Mouse (Mus musculus): ENCODE results near the gene Sh3pxd2b. TPM values are rescaled to one million over a fixed set of nuclear protein-coding genes. Genes with fewer than 3 reads are reported as not detected.
"Not testable (repeated sequence)": the region's sequence is repeated elsewhere in the genome, so short reads cannot be mapped to it uniquely, and the experiment has no call there.

Gene Sh3pxd2b
- polyA plus RNA-seq (2015; fragmentation: Nextera tagmentation; extraction: Ambion mirVana) = 0.49 and 0.79 TPM in 2 replicates

GRCm38 (mm10) chr11:32347607-32348432 lies at the start of gene Sh3pxd2b:
TSS of gene Sh3pxd2b (plus strand) at chr11:32347820.
- Histone ChIP-seq H3K4me1 (ENCODE audit: insufficient read depth) (peaks cover 9% of the 10 kb centered on the region), H3K27me3 (ENCODE audit: insufficient read depth, low read length) (peaks cover 16% of the 10 kb centered on the region), H3K4me3 (ENCODE audit: low read depth, low read length) (peak within 1 kb of the TSS; percentile 64), H3K27ac (ENCODE audit: low read depth) (peak within 1 kb of the TSS; percentile 22), H3K4me2 (ENCODE audit: low read depth, low read length) (peak within 1 kb of the TSS; percentile 87), H3K9ac (replicated peaks) (peak within 1 kb of the TSS; percentile 77), H3K36me3 (replicated peaks; ENCODE audit: insufficient read depth, low read length) (no peaks in the 10 kb centered on the region), H3K9me3 (ENCODE audit: low read length) (no peaks in the 10 kb centered on the region)
- peak; percentile 74 for DNase-seq
- WGBS (ENCODE audit: insufficient replicate concordance) = 3% methylated on average over 63 of the region's 86 CpGs
- peak; percentile 71 for ATAC-seq
- no peak for TF ChIP-seq CTCF (IDR thresholded peaks at IDR 0.05; ENCODE audit: low read depth)
- TF ChIP-seq EP300 (IDR thresholded peaks at IDR 0.05; ENCODE audit: low read depth) = no peak

GRCm38 (mm10) chr11:32297866-32298531 lies 49.6 kb upstream of the Sh3pxd2b start:
- Histone ChIP-seq H3K4me2 (ENCODE audit: low read depth, low read length) (peak overlapping the region; percentile 44), H3K9ac (replicated peaks) (peak overlapping the region; percentile 35; the same call in 1 of the 2 replicates), H3K36me3 (replicated peaks; ENCODE audit: insufficient read depth, low read length) (0 out of 2 replicates have a peak, but pooled peaks cover 2% of the 10 kb centered on the region), H3K4me3 (ENCODE audit: low read depth, low read length) (peak overlapping the region; percentile 43), H3K27ac (ENCODE audit: low read depth) (peak overlapping the region; percentile 66), H3K4me1 (ENCODE audit: insufficient read depth) (peaks cover 10% of the 10 kb centered on the region), H3K27me3 (ENCODE audit: insufficient read depth, low read length) (no peaks in the 10 kb centered on the region), H3K9me3 (ENCODE audit: low read length) (no peaks in the 10 kb centered on the region)
- 87% methylated on average over 1 of the region's 1 CpGs for WGBS (ENCODE audit: insufficient replicate concordance)
- DNase-seq = no peak
- ATAC-seq = peak; percentile 1
- no peak for TF ChIP-seq CTCF (IDR thresholded peaks at IDR 0.05; ENCODE audit: low read depth)
- peak; percentile 63 for TF ChIP-seq EP300 (IDR thresholded peaks at IDR 0.05; ENCODE audit: low read depth)

DNA sequence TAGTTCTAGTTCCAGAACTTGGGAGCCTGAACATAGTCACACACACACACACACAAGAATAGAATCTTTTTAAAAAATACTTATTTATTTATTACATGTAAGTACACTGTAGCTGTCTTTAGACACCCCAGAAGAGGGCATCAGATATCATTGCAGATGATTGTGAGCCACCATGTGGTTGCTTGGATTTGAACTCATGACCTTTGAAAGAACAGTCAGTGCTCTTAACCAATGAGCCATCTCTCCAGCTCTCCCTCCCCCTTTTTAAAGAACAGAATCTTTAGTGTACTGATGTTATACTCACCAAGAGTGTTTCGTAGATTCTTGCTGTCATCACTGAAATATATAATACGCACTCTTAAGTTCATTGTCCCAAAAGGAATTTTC lies 49.1 kb upstream of the Sh3pxd2b start:
- WGBS (ENCODE audit: insufficient replicate concordance) = 89% methylated on average over 2 of the region's 2 CpGs
- peak; percentile 1 for ATAC-seq
- Histone ChIP-seq H3K4me1 (ENCODE audit: insufficient read depth) (peaks cover 10% of the 10 kb centered on the region), H3K9ac (replicated peaks) (peak overlapping the region; percentile 35; the same call in 1 of the 2 replicates), H3K4me2 (ENCODE audit: low read depth, low read length) (peak overlapping the region; percentile 44), H3K9me3 (ENCODE audit: low read length) (no peaks in the 10 kb centered on the region), H3K4me3 (ENCODE audit: low read depth, low read length) (peak overlapping the region; percentile 43; the same call in 1 of the 2 replicates), H3K36me3 (replicated peaks; ENCODE audit: insufficient read depth, low read length) (0 out of 2 replicates have a peak, but pooled peaks cover 2% of the 10 kb centered on the region), H3K27ac (ENCODE audit: low read depth) (peak overlapping the region; percentile 66), H3K27me3 (ENCODE audit: insufficient read depth, low read length) (no peaks in the 10 kb centered on the region)
- TF ChIP-seq CTCF (IDR thresholded peaks at IDR 0.05; ENCODE audit: low read depth) (peak; percentile 17; the same call in 1 of the 2 replicates), EP300 (IDR thresholded peaks at IDR 0.05; ENCODE audit: low read depth) (no peak)
- DNase-seq = no peak

DNA sequence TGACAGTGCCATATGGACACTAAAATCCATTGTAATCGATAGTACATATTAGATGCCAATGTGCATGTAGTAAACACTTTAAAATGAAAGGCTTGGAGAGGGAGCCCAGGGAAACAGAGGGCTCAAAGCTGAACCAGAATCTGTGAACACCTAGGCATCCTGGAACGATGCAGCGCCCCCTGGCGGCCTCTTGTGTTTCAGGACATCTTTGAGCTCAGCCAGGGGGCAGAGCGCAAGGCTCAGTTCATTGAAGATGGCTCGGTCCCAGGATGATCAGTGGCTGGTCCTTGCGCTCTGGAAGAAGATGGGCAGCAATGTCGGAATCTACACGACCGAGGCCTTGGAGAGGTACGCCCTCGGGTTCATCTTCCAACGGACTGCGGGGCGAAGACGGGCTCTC lies 47.8 kb upstream of the Sh3pxd2b start, which contains the start of gene Hbq1a:
TSS of gene Hbq1a (plus strand) at position 205 of the 400 bp plus-strand sequence.
- not testable (repeated sequence) for H3K36me3 ChIP-seq (replicated peaks; ENCODE audit: insufficient read depth, low read length); H3K27me3 ChIP-seq (ENCODE audit: insufficient read depth, low read length); H3K9me3 ChIP-seq (ENCODE audit: low read length); H3K9ac ChIP-seq (replicated peaks); H3K4me1 ChIP-seq (ENCODE audit: insufficient read depth)
- DNase-seq = peak; percentile 71
- peak within 1 kb of the TSS; percentile 16; the same call in 1 of the 2 replicates for H3K27ac ChIP-seq (ENCODE audit: low read depth)
- peak within 1 kb of the TSS; percentile 55 for H3K4me2 ChIP-seq (ENCODE audit: low read depth, low read length)
- ATAC-seq = 0 out of 2 replicates have a peak, but pooled peaks have one; percentile 7
- H3K4me3 ChIP-seq (ENCODE audit: low read depth, low read length) = peak within 1 kb of the TSS; percentile 22; the same call in 1 of the 2 replicates
- TF ChIP-seq CTCF (IDR thresholded peaks at IDR 0.05; ENCODE audit: low read depth) = peak; percentile 89
- WGBS (ENCODE audit: insufficient replicate concordance) = 9% methylated on average over 16 of the region's 16 CpGs

- peak overlapping the region; percentile 55 for H3K4me2 ChIP-seq (ENCODE audit: low read depth, low read length)
These were observed 47.0 kb upstream of the Sh3pxd2b start for GRCm38 (mm10) chr11:32300279-32301267.

More at GRCm38 (mm10) chr11:32300279-32301267, 47.0 kb upstream of the Sh3pxd2b start:
- Histone ChIP-seq H3K4me3 (ENCODE audit: low read depth, low read length) (peak overlapping the region; percentile 22; the same call in 1 of the 2 replicates), H3K4me1 (ENCODE audit: insufficient read depth) (no peaks in the 10 kb centered on the region), H3K9ac (replicated peaks) (no peak overlapping the region), H3K27ac (ENCODE audit: low read depth) (no peak overlapping the region), H3K27me3 (ENCODE audit: insufficient read depth, low read length) (no peaks in the 10 kb centered on the region), H3K9me3 (ENCODE audit: low read length) (no peaks in the 10 kb centered on the region), H3K36me3 (replicated peaks; ENCODE audit: insufficient read depth, low read length) (0 out of 2 replicates have a peak, but pooled peaks cover 2% of the 10 kb centered on the region)
- TF ChIP-seq EP300 (IDR thresholded peaks at IDR 0.05; ENCODE audit: low read depth) (no peak), CTCF (IDR thresholded peaks at IDR 0.05; ENCODE audit: low read depth) (no peak)
- 51% methylated on average over 13 of the region's 17 CpGs for WGBS (ENCODE audit: insufficient replicate concordance)
- no peak for DNase-seq
- ATAC-seq = no peak
